Mouse (Mus musculus) cerebellum, adult 2 months (tissue): ENCODE results near the gene 1700109H08Rik. TPM values are rescaled to one million over a fixed set of nuclear protein-coding genes. Genes with fewer than 3 reads are reported as not detected.

ENCODE experiments used
- DNase-seq, 2 experiments: peaks; one replicate each; pipeline ENCODE4 v3.0.0; 2021
- H3K27ac ChIP-seq: fragments of 200-500 bp; 2 replicates; pipeline ENCODE4 v1.5.1; 2012; ENCODE audit warnings: low read length, control low read depth, inconsistent platforms; ENCODE audit not compliant: insufficient read depth
- H3K27me3 ChIP-seq: fragments of 200-500 bp; 2 replicates; pipeline ENCODE4 v1.6.1; 2012; ENCODE audit warnings: inconsistent platforms, mild to moderate bottlenecking, low read length, moderate library complexity; ENCODE audit not compliant: control insufficient read depth, insufficient read depth
- H3K4me1 ChIP-seq: fragments of 200-500 bp; 2 replicates; pipeline ENCODE4 v1.6.1; 2011; ENCODE audit warnings: low read length; ENCODE audit not compliant: control insufficient read depth, insufficient read depth
- H3K4me3 ChIP-seq: fragments of 200-500 bp; replicated peaks from 2 replicates; pipeline ENCODE3; 2011; ENCODE audit warnings: mild to moderate bottlenecking, low read depth, low read length, control low read depth; ENCODE audit not compliant: insufficient read depth
- CTCF ChIP-seq: fragments of 200-500 bp; IDR thresholded peaks from 2 replicates; pipeline ENCODE4 v1.5.1; 2011; ENCODE audit warnings: low read depth, mild to moderate bottlenecking, control low read depth, low read length, moderate library complexity, borderline replicate concordance; ENCODE audit not compliant: insufficient read depth
- POLR2A ChIP-seq: fragments of 200-500 bp; IDR thresholded peaks from 2 replicates; pipeline ENCODE4 v1.6.1; 2011; ENCODE audit warnings: low read length, control low read depth, borderline replicate concordance; ENCODE audit not compliant: insufficient read depth
- WGBS: fragments of 180-500 bp; shearing (Covaris S2); methylation state at CpG from one replicate; pipeline ENCODE4 v1.1.7; 2018; 5-methylcytosine and 5-hydroxymethylcytosine counted together
- polyA plus RNA-seq: library from polyadenylated mRNA; depleted of rRNA; stranded (reverse); fragments of >200 nt; gene quantifications from 2 replicates; pipeline ENCODE4 v1.2.3, GENCODE M21; 2012

1700109H08Rik gene
- polyA plus RNA-seq, 1 experiment = 8.6 TPM

DNA sequence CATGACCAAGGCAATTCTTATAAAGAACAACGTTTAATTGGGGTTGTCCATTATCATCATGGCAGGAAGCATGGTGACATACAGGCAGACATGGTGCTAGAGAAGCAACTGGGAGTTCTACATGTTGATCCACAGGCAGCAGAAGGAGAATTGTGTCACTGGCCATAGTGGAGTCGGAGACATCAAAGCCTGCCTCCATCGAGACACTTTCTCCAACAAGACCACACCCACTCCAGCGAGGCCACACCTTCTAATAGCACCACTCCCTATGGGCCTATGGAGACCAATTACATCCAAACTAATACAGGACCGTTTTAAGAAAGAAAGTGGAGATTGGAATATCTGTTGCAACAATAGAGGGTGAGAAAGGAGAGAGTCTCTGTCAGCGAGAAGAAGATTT lies 29.5 kb upstream of the 1700109H08Rik start:
- Histone ChIP-seq H3K27ac (no peak overlapping the region), H3K27me3 (no peaks in the 10 kb centered on the region), H3K4me3 (no peak overlapping the region), H3K4me1 (peaks cover 8% of the 10 kb centered on the region)
- 77% methylated on average over 6 of the region's 6 CpGs for WGBS
- TF ChIP-seq POLR2A (no peak), CTCF (no peak)
- DNase-seq = no peak

DNA sequence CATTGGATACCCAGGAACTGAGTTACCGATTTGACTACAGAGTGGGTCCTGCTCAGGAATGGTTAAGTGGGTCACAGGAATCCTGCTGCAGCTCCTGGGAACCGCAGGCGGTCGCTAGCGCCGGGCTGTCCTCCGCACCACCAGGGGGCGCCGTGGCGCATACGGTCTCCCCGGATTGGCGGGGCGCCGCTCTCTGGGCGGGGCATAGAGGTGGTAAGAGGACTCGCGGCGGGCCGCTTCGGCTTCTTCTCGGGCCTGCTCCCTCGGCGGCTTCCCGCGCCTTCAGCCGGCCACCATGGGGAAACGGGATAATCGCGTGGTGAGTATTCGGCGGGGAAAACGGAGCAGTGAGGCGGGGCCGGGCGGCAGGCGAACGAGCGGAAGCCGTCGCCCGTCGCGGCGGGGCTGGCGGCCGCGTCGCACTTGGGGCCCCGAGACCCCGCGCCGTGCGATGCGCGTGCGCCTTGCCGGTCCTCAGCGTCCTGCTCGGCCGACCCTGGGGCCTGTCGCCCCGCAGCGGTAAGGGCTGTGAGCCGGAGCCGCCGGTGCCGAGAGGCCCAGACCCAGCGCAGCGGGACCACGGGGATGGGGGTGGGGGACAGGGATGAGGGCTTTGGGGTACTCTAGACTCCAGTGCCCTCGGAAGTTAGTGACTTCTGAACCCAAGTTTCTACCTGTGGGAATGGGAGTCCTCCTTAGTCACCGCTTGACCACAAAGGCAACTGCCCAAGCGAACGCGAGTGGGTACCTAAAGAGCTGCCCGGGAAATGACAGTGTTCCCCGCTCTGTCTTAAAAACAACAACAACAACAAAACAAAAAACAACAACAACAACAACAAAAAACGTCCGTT lies 27.5 kb upstream of the 1700109H08Rik start, which contains the start of gene Fam133b:
Gene Fam133b (plus strand): TSS at position 205 of the 851 bp plus-strand sequence.
- Histone ChIP-seq H3K27ac (peak within 1 kb of the TSS; percentile 85), H3K4me1 (peaks cover 8% of the 10 kb centered on the region), H3K4me3 (peak within 1 kb of the TSS; percentile 70), H3K27me3 (no peaks in the 10 kb centered on the region)
- WGBS = under 1% methylated on average over 73 of the region's 80 CpGs
- peak; percentile 91 to 96 for DNase-seq
- TF ChIP-seq POLR2A (peak; percentile 53; the same call in 1 of the 2 replicates), CTCF (peak; percentile 73)

DNA sequence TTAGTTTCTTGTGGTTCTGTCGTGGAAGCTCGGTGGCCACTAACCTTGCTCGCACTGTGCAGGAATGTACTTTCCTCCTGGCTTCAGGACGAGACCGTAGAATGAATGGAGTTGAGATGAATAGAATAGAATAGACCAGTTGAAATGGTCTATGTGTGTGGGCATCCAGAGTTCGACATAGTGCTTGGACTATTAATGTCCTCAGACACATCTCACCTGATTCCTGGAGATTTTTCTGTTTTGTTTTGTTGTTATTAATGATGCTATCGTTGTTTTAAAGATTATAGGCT lies 26.9 kb upstream of the 1700109H08Rik start:
- WGBS = 8% methylated on average over 7 of the region's 7 CpGs
- peak overlapping the region; percentile 70 for H3K4me3 ChIP-seq
- no peak overlapping the region for H3K27ac ChIP-seq
- no peaks in the 10 kb centered on the region for H3K27me3 ChIP-seq
- TF ChIP-seq POLR2A (no peak), CTCF (no peak)
- DNase-seq = no peak
- H3K4me1 ChIP-seq = peaks cover 8% of the 10 kb centered on the region

DNA sequence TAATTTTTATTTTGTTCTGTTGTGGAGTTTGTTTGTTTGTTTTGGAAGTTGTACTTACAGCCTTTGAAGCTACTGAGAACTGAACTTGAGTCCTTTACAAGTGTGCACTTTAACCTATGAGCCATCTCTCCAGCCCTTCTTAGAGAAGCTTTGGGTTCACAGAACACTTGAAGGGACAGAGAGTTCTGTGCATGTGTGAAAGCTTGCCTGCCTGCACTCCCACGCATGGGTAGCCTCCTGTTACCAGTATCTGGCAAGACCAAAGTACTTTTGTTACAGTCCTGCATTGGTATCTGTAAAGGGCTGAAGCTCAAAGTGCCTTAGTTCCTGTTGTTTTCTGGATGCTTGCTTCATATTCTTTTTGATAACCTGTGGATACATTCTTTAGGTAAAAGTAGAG lies 25.1 kb upstream of the 1700109H08Rik start:
- H3K4me3 ChIP-seq = no peak overlapping the region
- no peak for TF ChIP-seq POLR2A
- TF ChIP-seq CTCF = no peak
- H3K27me3 ChIP-seq = no peaks in the 10 kb centered on the region
- peaks cover 8% of the 10 kb centered on the region for H3K4me1 ChIP-seq
- WGBS = 72% methylated on average over 1 of the region's 1 CpGs
- no peak overlapping the region for H3K27ac ChIP-seq
- DNase-seq = no peak

DNA sequence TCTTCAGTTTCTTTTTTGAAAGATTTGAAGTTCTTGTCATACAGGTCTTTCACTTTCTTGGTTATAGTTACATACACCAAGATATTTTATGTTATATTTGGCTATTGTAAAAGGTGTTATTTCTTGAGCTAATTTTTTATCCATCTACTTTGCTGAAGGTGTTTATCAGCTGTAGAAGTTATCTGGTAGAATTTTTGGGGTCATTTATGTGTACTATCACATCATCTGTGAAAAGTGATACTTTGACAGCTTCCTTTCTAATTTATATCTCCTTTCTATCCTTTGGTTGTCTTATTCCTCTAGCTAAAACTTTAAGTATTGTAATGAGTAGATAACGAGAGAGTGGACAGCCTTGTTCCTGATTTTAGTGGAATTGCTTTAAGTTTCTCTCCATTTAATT lies 19.9 kb upstream of the 1700109H08Rik start:
- DNase-seq = no peak
- H3K27ac ChIP-seq = no peak overlapping the region
- no peak overlapping the region for H3K4me3 ChIP-seq
- 91% methylated on average over 1 of the region's 1 CpGs for WGBS
- H3K27me3 ChIP-seq = no peaks in the 10 kb centered on the region
- H3K4me1 ChIP-seq = no peaks in the 10 kb centered on the region
- no peak for TF ChIP-seq CTCF
- TF ChIP-seq POLR2A = no peak

DNA sequence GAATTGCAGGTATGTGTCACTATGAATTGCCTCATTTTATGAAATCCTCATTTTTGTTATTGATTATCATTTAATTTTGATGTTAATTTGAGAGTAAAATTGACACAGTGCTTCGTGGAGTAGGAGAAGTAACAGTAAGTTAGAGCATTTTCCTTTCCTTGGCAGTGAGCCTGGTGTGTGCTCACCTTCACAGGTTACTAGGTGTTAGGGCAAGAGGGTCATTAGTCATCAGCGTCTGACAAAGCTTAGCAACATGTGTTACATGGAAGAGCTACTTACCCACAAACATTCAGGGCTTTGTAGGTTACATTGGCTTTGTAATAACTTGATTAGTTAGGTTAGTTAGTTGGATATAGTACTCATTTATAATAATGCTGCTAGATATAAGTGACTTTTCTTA lies 17.2 kb upstream of the 1700109H08Rik start:
- 66% methylated on average over 2 of the region's 2 CpGs for WGBS
- TF ChIP-seq POLR2A = no peak
- TF ChIP-seq CTCF = no peak

DNA sequence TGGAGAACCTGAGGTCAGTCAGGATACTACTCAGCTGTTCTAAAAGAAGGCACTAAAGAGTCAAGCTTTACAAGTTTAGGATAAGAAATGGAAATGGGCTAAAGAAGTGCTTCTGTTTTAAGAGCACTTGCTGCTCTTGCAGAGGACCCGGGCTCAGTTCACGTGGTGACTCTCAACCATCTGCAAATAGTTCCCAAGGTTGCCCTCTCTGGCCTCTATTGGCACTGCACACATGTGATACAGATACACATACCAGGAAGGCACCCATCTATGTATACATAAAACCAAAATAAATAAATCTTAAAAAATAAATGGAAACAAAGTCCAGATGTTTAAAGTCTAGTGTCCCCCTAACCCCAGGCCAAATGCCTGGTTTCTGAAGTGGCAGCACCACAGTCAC lies 3.5 kb downstream of the 1700109H08Rik start:
- H3K27ac ChIP-seq = no peak overlapping the region
- no peaks in the 10 kb centered on the region for H3K4me1 ChIP-seq
- TF ChIP-seq CTCF (no peak), POLR2A (no peak)
- WGBS = 100% methylated on average over 2 of the region's 2 CpGs
- H3K4me3 ChIP-seq = no peak overlapping the region
- H3K27me3 ChIP-seq = no peaks in the 10 kb centered on the region
- DNase-seq = no peak

More for the DNA sequence above, 17.2 kb upstream of the 1700109H08Rik start:
- no peak overlapping the region for H3K27ac ChIP-seq
- no peaks in the 10 kb centered on the region for H3K27me3 ChIP-seq
- DNase-seq = no peak
- no peak overlapping the region for H3K4me3 ChIP-seq
- H3K4me1 ChIP-seq = no peaks in the 10 kb centered on the region

DNA sequence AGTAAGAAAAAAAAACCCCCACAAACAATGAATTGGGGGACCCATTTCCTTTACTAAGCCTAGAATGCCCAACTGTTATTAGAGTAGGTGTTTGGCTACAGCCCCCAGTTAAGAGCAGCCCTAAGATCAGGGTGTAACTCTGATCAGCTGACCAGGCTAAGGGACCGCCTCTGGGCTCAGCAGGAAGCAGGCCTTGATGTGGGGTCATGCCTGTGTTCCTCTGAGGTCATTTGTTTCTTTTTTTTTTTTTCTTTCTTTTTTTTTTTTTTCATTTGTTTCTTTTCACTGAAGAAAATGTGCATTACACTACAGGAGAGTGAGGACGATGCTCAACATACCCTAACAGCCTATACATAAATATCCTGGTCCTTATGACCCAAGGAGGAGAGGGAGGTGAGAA lies 6.6 kb downstream of the 1700109H08Rik start:
- 95% methylated on average over 2 of the region's 2 CpGs for WGBS
- Histone ChIP-seq H3K27ac (no peak overlapping the region), H3K27me3 (no peaks in the 10 kb centered on the region), H3K4me3 (no peak overlapping the region), H3K4me1 (no peaks in the 10 kb centered on the region)
- no peak for TF ChIP-seq CTCF
- no peak for TF ChIP-seq POLR2A
- DNase-seq = no peak
